Mouse (Mus musculus): ENCODE measurements around the gene Il17re.

GRCm38 (mm10) chr6:113464040-113464439 lies 5.8 kb downstream of the Il17re start:
- no peak for TF ChIP-seq POLR2A (IDR thresholded peaks at IDR 0.05; ENCODE audit: borderline replicate concordance, control insufficient read depth, low read depth, low read length)
- no peak for TF ChIP-seq CTCF (IDR thresholded peaks at IDR 0.05; ENCODE audit: control insufficient read depth, insufficient read depth, low read length)

Data from bone marrow, adult 2 months (tissue).